8 mouse cellular contexts compared by ENCODE assay signal in genomic region chr9:62838146-62838505, GRCm38 (mm10). TPM values are rescaled to one million over a fixed set of nuclear protein-coding genes. Genes with fewer than 3 reads are reported as not detected.
A peak's percentile ranks its signal among the peaks of the same experiment; 100 is the strongest.
DNase-seq lines count a peak whose midpoint lies in the region; ATAC-seq and TF ChIP-seq lines count a peak whose summit lies in the region.

No protein-coding gene starts in this region.

- peak overlapping the region; percentile 59; the same call in 1 of the 2 replicates for H3K9ac ChIP-seq in heart, adult 2 months (ENCODE audit: low read depth, low read length)
- H3K9ac ChIP-seq in liver, embryonic 13.5 days, result peak overlapping the region; percentile 50

- WGBS in heart, adult 2 months, result 14% methylated on average over 8 of the region's 8 CpGs
- WGBS in liver, embryonic 13.5 days (ENCODE audit: insufficient replicate concordance), result 4% methylated on average over 8 of the region's 8 CpGs

- no peaks in the 10 kb centered on the region for H3K79me2 ChIP-seq in heart, adult 2 months (replicated peaks; ENCODE audit: control insufficient read depth, insufficient read depth, low read length)

- no peaks in the 10 kb centered on the region for H3K36me3 ChIP-seq in heart, adult 2 months (ENCODE audit: control insufficient read depth, insufficient read depth, low read length)
- H3K36me3 ChIP-seq in liver, embryonic 13.5 days, result no peaks in the 10 kb centered on the region

- DNase-seq in heart, adult 2 months, result no peak
- no peak for DNase-seq in heart, postnatal 10 days
- DNase-seq in thymus, postnatal 0 days (ENCODE audit: low spot score), result peak; percentile 20
- no peak for DNase-seq in thymus, postnatal 36 days
- DNase-seq in liver, embryonic 13.5 days, result no peak
- DNase-seq in adrenal gland, postnatal 36 days, result no peak
- no peak for DNase-seq in right cerebral cortex, postnatal 10 days (ENCODE audit: low spot score in 2 of 2)
- DNase-seq in ovary, postnatal 14 days (ENCODE audit: low spot score), result no peak

- TF ChIP-seq POLR2A in heart, adult 2 months (IDR thresholded peaks at IDR 0.05; ENCODE audit: insufficient read depth, low read depth, low read length), result no peak

- no peaks in the 10 kb centered on the region for H3K27me3 ChIP-seq in heart, adult 2 months (ENCODE audit: control insufficient read depth, insufficient read depth, low read length)
- no peaks in the 10 kb centered on the region for H3K27me3 ChIP-seq in liver, embryonic 13.5 days

- TF ChIP-seq CTCF in heart, adult 2 months (IDR thresholded peaks at IDR 0.05), result no peak

- intact Hi-C loops in heart, adult 2 months (cut with DNase I), result no loop called here
- intact Hi-C loops in heart, postnatal 10 days (cut with DNase I), result no loop called here

- H3K4me1 ChIP-seq in heart, adult 2 months (ENCODE audit: control insufficient read depth, insufficient read depth, low read length), result peaks cover 2% of the 10 kb centered on the region
- peaks cover 54% of the 10 kb centered on the region for H3K4me1 ChIP-seq in liver, embryonic 13.5 days (replicated peaks)

- H3K9me3 ChIP-seq in liver, embryonic 13.5 days (replicated peaks), result no peaks in the 10 kb centered on the region

- H3K4me3 ChIP-seq in heart, adult 2 months, result peak overlapping the region; percentile 67
- H3K4me3 ChIP-seq in liver, embryonic 13.5 days (replicated peaks), result peak overlapping the region; percentile 80

- ATAC-seq in liver, embryonic 13.5 days (ENCODE audit: low read depth), result no peak

- peak overlapping the region; percentile 87 for H3K27ac ChIP-seq in heart, adult 2 months
- peak overlapping the region; percentile 77 for H3K27ac ChIP-seq in liver, embryonic 13.5 days

- TF ChIP-seq EP300 in heart, adult 2 months (IDR thresholded peaks at IDR 0.05; ENCODE audit: insufficient read depth, low read depth, low read length), result no peak

- peak overlapping the region; percentile 94 for H3K4me2 ChIP-seq in liver, embryonic 13.5 days

RNA-seq across cellular contexts. Expression of gene Cln6, which starts 0.5 kb away (rescaled TPM):
- total RNA-seq in heart, adult 2 months (2021), result 10 to 100 TPM; 18.3 to 26.0 TPM
- 30.4 and 36.6 TPM in 2 replicates for polyA plus RNA-seq in heart, adult 2 months (2012; rRNA removed)
- 10 to 100 TPM; 19.7 to 23.4 TPM for total RNA-seq in heart, postnatal 10 days (2021)
- polyA plus RNA-seq in thymus, postnatal 0 days (2015; fragmentation: Nextera tagmentation; extraction: Ambion mirVana), result 23.1 and 26.7 TPM in 2 replicates
- 14.9 and 15.4 TPM in 2 replicates for polyA plus RNA-seq in liver, embryonic 13.5 days (2015; fragmentation: Nextera tagmentation; extraction: Ambion mirVana)
- 10 to 100 TPM; 12.3 to 20.2 TPM for total RNA-seq in adrenal gland, postnatal 36 days (2021)

RNA-seq across cellular contexts. Expression of gene Calml4, which starts 19.8 kb away (rescaled TPM):
- total RNA-seq in heart, adult 2 months (2021), result 1 to 10 TPM in 1 of 2 experiments, under 1 TPM in 1; 0.93 to 1.4 TPM
- polyA plus RNA-seq in heart, adult 2 months (2012; rRNA removed), result 0.76 and 1.6 TPM in 2 replicates
- total RNA-seq in heart, postnatal 10 days (2021), result 1 to 10 TPM; 1.8 to 2.2 TPM
- polyA plus RNA-seq in thymus, postnatal 0 days (2015; fragmentation: Nextera tagmentation; extraction: Ambion mirVana), result 5.5 and 5.6 TPM in 2 replicates
- 1.8 TPM in 2 replicates for polyA plus RNA-seq in liver, embryonic 13.5 days (2015; fragmentation: Nextera tagmentation; extraction: Ambion mirVana)
- 10 to 100 TPM in 1 of 2 experiments, 1 to 10 TPM in 1; 7.9 to 10.6 TPM for total RNA-seq in adrenal gland, postnatal 36 days (2021)

RNA-seq across cellular contexts. Expression of gene Fem1b, which starts 26.4 kb away (rescaled TPM):
- 10 to 100 TPM; 16.1 to 16.7 TPM for total RNA-seq in heart, adult 2 months (2021)
- 4.9 and 10.2 TPM in 2 replicates for polyA plus RNA-seq in heart, adult 2 months (2012; rRNA removed)
- 10 to 100 TPM; 31.3 to 34.9 TPM for total RNA-seq in heart, postnatal 10 days (2021)
- polyA plus RNA-seq in thymus, postnatal 0 days (2015; fragmentation: Nextera tagmentation; extraction: Ambion mirVana), result 11.3 and 11.6 TPM in 2 replicates
- 9.4 and 12.4 TPM in 2 replicates for polyA plus RNA-seq in liver, embryonic 13.5 days (2015; fragmentation: Nextera tagmentation; extraction: Ambion mirVana)
- total RNA-seq in adrenal gland, postnatal 36 days (2021), result 10 to 100 TPM; 37.7 to 43.6 TPM
